Comparison of ENCODE assay signal across 10 mouse cellular contexts in genomic region chr6:47390436-47391002, GRCm38 (mm10).
DNase-seq lines count a peak whose midpoint lies in the region; ATAC-seq and TF ChIP-seq lines count a peak whose summit lies in the region.
"Had no signal": no experiment of that assay in that cellular context is flagged by ENCODE, and none has a peak within 500 bp of the region (broad histone marks: within the 10 kb centered on the region; RNA-seq: fewer than 3 reads in every experiment).

No protein-coding gene starts in this region.

- 72% methylated on average over 7 of the region's 7 CpGs for WGBS in heart, embryonic 10.5 days
- WGBS in thymus, adult 2 months, result 40% methylated on average over 7 of the region's 7 CpGs

- peak; percentile 97 for ATAC-seq in frontal cortex, adult (ENCODE audit: low TSS enrichment)
- no peak for ATAC-seq in CD4-positive, CD25-positive, alpha-beta regulatory T cell, adult 4 months

- no peaks in the 10 kb centered on the region for H3K27me3 ChIP-seq in heart, embryonic 10.5 days (ENCODE audit: insufficient read depth, poor library complexity, severe bottlenecking)
- peaks cover 2% of the 10 kb centered on the region for H3K27me3 ChIP-seq in megakaryocyte, embryonic 14.5 days (replicated peaks)
- no peaks in the 10 kb centered on the region for H3K27me3 ChIP-seq in thymus, adult 2 months (ENCODE audit: control insufficient read depth, insufficient read depth, low read length)
- H3K27me3 ChIP-seq: embryonic facial prominence, embryonic 12.5 days; limb, embryonic 13.5 days had no signal

- no peaks in the 10 kb centered on the region for H3K4me1 ChIP-seq in heart, embryonic 10.5 days
- H3K4me1 ChIP-seq in megakaryocyte, embryonic 14.5 days, result peaks cover 4% of the 10 kb centered on the region
- no peaks in the 10 kb centered on the region for H3K4me1 ChIP-seq in thymus, adult 2 months (replicated peaks; ENCODE audit: control insufficient read depth, insufficient read depth, low read length)
- H3K4me1 ChIP-seq: embryonic facial prominence, embryonic 12.5 days had no signal

- peak; percentile 90 for DNase-seq in heart, adult 11 months
- DNase-seq in heart, embryonic 10.5 days (ENCODE audit: low spot score), result no peak
- DNase-seq in adipocyte (ENCODE audit: low spot score), result peak; percentile 44
- peak; percentile 20 to 70 for DNase-seq in layer of hippocampus, adult 18-20 months (ENCODE audit: low spot score in 2 of 2)
- no peak for DNase-seq in thymus, adult 2 months

- no peak overlapping the region for H3K27ac ChIP-seq in heart, embryonic 10.5 days
- H3K27ac ChIP-seq in thymus, adult 2 months (ENCODE audit: control insufficient read depth, insufficient read depth, low read length), result no peak overlapping the region
- H3K27ac ChIP-seq: embryonic facial prominence, embryonic 12.5 days; limb, embryonic 13.5 days had no signal

- no peaks in the 10 kb centered on the region for H3K36me3 ChIP-seq in heart, embryonic 10.5 days
- no peaks in the 10 kb centered on the region for H3K36me3 ChIP-seq in megakaryocyte, embryonic 14.5 days (replicated peaks; ENCODE audit: low read length)
- no peaks in the 10 kb centered on the region for H3K36me3 ChIP-seq in thymus, adult 2 months (ENCODE audit: control insufficient read depth, insufficient read depth, low read length)
- H3K36me3 ChIP-seq: embryonic facial prominence, embryonic 12.5 days; limb, embryonic 13.5 days had no signal

- H3K9me3 ChIP-seq in heart, embryonic 10.5 days, result no peaks in the 10 kb centered on the region
- H3K9me3 ChIP-seq in megakaryocyte, embryonic 14.5 days, result no peaks in the 10 kb centered on the region
- H3K9me3 ChIP-seq: embryonic facial prominence, embryonic 12.5 days; limb, embryonic 13.5 days had no signal

- H3K4me3 ChIP-seq in heart, embryonic 10.5 days, result no peak overlapping the region
- H3K4me3 ChIP-seq in megakaryocyte, embryonic 14.5 days (replicated peaks), result peak overlapping the region; percentile 42
- no peak overlapping the region for H3K4me3 ChIP-seq in thymus, adult 2 months (ENCODE audit: control insufficient read depth, insufficient read depth, low read length)
- H3K4me3 ChIP-seq: embryonic facial prominence, embryonic 12.5 days; limb, embryonic 13.5 days had no signal

- no peak for TF ChIP-seq POLR2A in thymus, adult 2 months (IDR thresholded peaks at IDR 0.05; ENCODE audit: control insufficient read depth, extremely low read depth, insufficient read depth, low read length, poor library complexity)

- TF ChIP-seq CTCF in thymus, adult 2 months (IDR thresholded peaks at IDR 0.05; ENCODE audit: borderline replicate concordance, control insufficient read depth, extremely low read depth, insufficient read depth, low read length, poor library complexity), result no peak

Comparison
In these comparisons a context has a peak if more than half of its experiments do, and no peak if none do; other contexts are left out.
1. DNase-seq: peak in heart, adult 11 months (single experiment), adipocyte (single experiment) and layer of hippocampus, adult 18-20 months (2 of 2); none in heart, embryonic 10.5 days (single experiment) and thymus, adult 2 months (single experiment).